Mouse (Mus musculus) neural tube, embryonic 11.5 days (tissue): ENCODE measurements around the gene Mrps7. TPM values are rescaled to one million over a fixed set of nuclear protein-coding genes. Genes with fewer than 3 reads are reported as not detected.

Experiments used
- ATAC-seq: fragments of 200-750 bp; cut with Nextera tagmentation; 2 replicates; pipeline ENCODE4 v1.8.0; 2017; ENCODE audit warnings: moderate number of reproducible peaks, mild to moderate bottlenecking, moderate TSS enrichment, moderate library complexity; ENCODE audit not compliant: insufficient read depth, low FRiP score, low TSS enrichment
- DNase-seq: peaks from one replicate; pipeline ENCODE4 v3.0.0-alpha.2; 2015; ENCODE audit warnings: low spot score
- H3K27ac ChIP-seq: fragments of 300-500 bp; sonication (generic); 2 replicates; pipeline ENCODE4 v1.5.1; 2014; ENCODE audit warnings: low read depth, mild to moderate bottlenecking, low read length
- H3K27me3 ChIP-seq: fragments of 300-500 bp; sonication (generic); 2 replicates; pipeline ENCODE4 v1.6.1; 2014; ENCODE audit warnings: mild to moderate bottlenecking, low read length, mixed read lengths; ENCODE audit not compliant: control insufficient read depth, insufficient read depth
- H3K36me3 ChIP-seq: fragments of 300-500 bp; sonication (generic); 2 replicates; pipeline ENCODE4 v1.6.1; 2014; ENCODE audit warnings: mild to moderate bottlenecking, low read length, moderate library complexity, mixed read lengths; ENCODE audit not compliant: control insufficient read depth, insufficient read depth
- H3K4me1 ChIP-seq: fragments of 300-500 bp; sonication (generic); 2 replicates; pipeline ENCODE4 v1.6.1; 2014; ENCODE audit warnings: low read length, mixed read lengths; ENCODE audit not compliant: control insufficient read depth, insufficient read depth
- H3K4me2 ChIP-seq: fragments of 300-500 bp; sonication (generic); 2 replicates; pipeline ENCODE4 v1.6.1; 2014; ENCODE audit warnings: low read depth, mild to moderate bottlenecking, moderate library complexity
- H3K4me3 ChIP-seq: fragments of 300-500 bp; sonication (generic); 2 replicates; pipeline ENCODE4 v1.5.1; 2014; ENCODE audit warnings: low read depth, low read length
- H3K9ac ChIP-seq: fragments of 300-500 bp; sonication (generic); 2 replicates; pipeline ENCODE4 v1.6.1; 2014; ENCODE audit warnings: mild to moderate bottlenecking, low read length
- H3K9me3 ChIP-seq: fragments of 300-500 bp; sonication (generic); 2 replicates; pipeline ENCODE4 v1.6.1; 2016; ENCODE audit warnings: low read length; ENCODE audit not compliant: control insufficient read depth
- WGBS: fragments of 180-500 bp; shearing (Covaris S2); extraction: QIAGEN DNeasy Blood & Tissue Kit; methylation state at CpG from one replicate; pipeline ENCODE4 v1.1.7; 2014; 5-methylcytosine and 5-hydroxymethylcytosine counted together
- polyA plus RNA-seq: library from polyadenylated mRNA; unstranded; fragments of >200 nt; fragmentation: Nextera tagmentation; extraction: Ambion mirVana; gene quantifications from 2 replicates; pipeline ENCODE4 v1.2.1, GENCODE M21; 2014

The Mrps7 gene
- polyA plus RNA-seq, 1 experiment from 2014 or later = 95.5 TPM

DNA sequence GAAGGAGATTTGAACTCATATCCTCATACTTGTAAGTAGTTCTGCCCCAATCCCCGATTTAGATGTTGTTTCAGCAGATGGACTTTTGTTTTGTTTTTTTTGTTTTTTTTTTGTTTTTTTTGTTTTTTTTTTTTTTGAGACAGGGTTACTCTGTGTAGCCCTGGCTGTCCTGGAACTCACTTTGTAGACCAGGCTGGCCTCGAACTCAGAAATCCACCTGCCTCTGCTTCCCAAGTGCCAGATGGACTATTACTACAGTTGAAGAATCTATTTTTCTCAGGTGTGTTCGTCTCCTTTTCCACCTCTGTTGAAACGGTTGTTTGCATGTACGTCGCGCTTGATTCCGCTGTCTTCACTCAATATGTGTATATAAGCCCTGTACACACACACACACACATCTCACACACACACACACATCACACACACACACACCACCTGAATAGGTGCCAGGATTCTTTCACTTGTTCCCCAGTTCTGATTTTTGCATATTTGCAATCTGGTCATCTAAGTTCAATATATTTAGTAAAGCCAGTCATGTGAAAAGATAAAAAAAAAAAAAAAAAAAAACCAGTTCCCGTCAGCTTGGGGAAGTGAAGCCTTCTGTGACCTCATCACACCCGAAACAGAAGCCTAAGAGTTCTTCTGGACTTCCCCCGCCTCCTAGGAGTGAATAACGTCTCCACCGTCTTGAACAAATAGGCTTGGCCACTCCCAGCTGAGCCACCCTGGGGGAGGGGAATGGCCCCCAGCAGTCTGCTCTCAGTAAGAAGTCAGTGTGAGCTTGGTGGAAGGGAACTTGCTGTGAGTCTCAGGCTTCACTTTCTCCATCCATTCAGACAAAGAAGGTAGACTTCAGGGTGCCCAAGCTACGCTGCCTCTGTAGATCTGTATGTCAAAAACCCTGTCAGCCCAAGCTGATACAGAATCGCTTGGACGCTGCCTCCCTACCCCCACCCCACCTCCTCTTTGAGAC is 27.1 kb downstream of the Mrps7 start:
- Histone ChIP-seq H3K4me2 (no peak overlapping the region), H3K9ac (no peak overlapping the region), H3K9me3 (no peaks in the 10 kb centered on the region), H3K27ac (no peak overlapping the region), H3K4me1 (0 out of 2 replicates have a peak, but pooled peaks cover 2% of the 10 kb centered on the region), H3K27me3 (no peaks in the 10 kb centered on the region), H3K36me3 (no peaks in the 10 kb centered on the region), H3K4me3 (no peak overlapping the region)
- no peak for DNase-seq
- no peak for ATAC-seq
- WGBS = 55% methylated on average over 16 of the region's 16 CpGs

- DNase-seq (no peak), ATAC-seq (no peak)
- Histone ChIP-seq H3K4me1 (0 out of 2 replicates have a peak, but pooled peaks cover 2% of the 10 kb centered on the region), H3K9me3 (no peaks in the 10 kb centered on the region), H3K4me2 (no peak overlapping the region), H3K27ac (no peak overlapping the region), H3K9ac (no peak overlapping the region), H3K4me3 (no peak overlapping the region), H3K27me3 (no peaks in the 10 kb centered on the region), H3K36me3 (no peaks in the 10 kb centered on the region)
- WGBS = 18% methylated on average over 3 of the region's 3 CpGs
Measured at GRCm38 (mm10) chr11:115631505-115631890, 27.8 kb downstream of the Mrps7 start.

DNA sequence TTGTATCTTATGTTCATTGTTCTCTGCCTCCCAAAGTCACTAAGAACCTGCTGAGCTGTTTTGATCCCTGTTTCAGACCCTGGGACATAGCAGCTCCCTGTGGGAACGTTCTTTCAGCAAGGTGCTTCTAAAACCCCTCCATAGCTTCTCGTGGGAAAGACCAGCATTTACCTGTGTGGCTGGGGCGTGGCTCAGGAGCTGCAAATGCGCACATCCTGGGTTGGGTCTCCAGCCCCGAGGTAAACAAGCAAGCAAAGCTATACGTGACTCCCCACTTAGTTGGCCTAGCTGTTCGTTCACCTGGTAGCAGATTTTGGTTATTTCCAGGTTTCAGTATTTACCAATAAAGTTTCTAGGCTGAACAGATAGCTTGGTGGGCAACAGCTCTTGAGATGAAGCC is 28.5 kb downstream of the Mrps7 start:
- no peaks in the 10 kb centered on the region for H3K27me3 ChIP-seq
- H3K36me3 ChIP-seq = no peaks in the 10 kb centered on the region
- 73% methylated on average over 7 of the region's 7 CpGs for WGBS
- no peaks in the 10 kb centered on the region for H3K9me3 ChIP-seq
- ATAC-seq = no peak
- H3K4me2 ChIP-seq = no peak overlapping the region
- no peak overlapping the region for H3K27ac ChIP-seq
- H3K9ac ChIP-seq = no peak overlapping the region
- no peak for DNase-seq
- 0 out of 2 replicates have a peak, but pooled peaks cover under 1% of the 10 kb centered on the region for H3K4me1 ChIP-seq
- no peak overlapping the region for H3K4me3 ChIP-seq

GRCm38 (mm10) chr11:115632862-115633261 is 29.1 kb downstream of the Mrps7 start:
- no peaks in the 10 kb centered on the region for H3K9me3 ChIP-seq
- WGBS = 85% methylated on average over 10 of the region's 10 CpGs
- no peak overlapping the region for H3K4me2 ChIP-seq
- H3K4me1 ChIP-seq = no peaks in the 10 kb centered on the region
- H3K36me3 ChIP-seq = no peaks in the 10 kb centered on the region
- H3K4me3 ChIP-seq = no peak overlapping the region
- H3K27me3 ChIP-seq = no peaks in the 10 kb centered on the region
- DNase-seq (no peak), ATAC-seq (no peak)
- no peak overlapping the region for H3K27ac ChIP-seq
- H3K9ac ChIP-seq = no peak overlapping the region

- Histone ChIP-seq H3K36me3 (no peaks in the 10 kb centered on the region), H3K4me2 (no peak overlapping the region), H3K4me3 (no peak overlapping the region), H3K9ac (no peak overlapping the region), H3K4me1 (no peaks in the 10 kb centered on the region), H3K27me3 (no peaks in the 10 kb centered on the region), H3K9me3 (no peaks in the 10 kb centered on the region), H3K27ac (no peak overlapping the region)
- DNase-seq (peak; percentile 45), ATAC-seq (no peak)
- WGBS = 73% methylated on average over 4 of the region's 4 CpGs
Measured at GRCm38 (mm10) chr11:115634109-115634508, 30.4 kb downstream of the Mrps7 start.

DNA sequence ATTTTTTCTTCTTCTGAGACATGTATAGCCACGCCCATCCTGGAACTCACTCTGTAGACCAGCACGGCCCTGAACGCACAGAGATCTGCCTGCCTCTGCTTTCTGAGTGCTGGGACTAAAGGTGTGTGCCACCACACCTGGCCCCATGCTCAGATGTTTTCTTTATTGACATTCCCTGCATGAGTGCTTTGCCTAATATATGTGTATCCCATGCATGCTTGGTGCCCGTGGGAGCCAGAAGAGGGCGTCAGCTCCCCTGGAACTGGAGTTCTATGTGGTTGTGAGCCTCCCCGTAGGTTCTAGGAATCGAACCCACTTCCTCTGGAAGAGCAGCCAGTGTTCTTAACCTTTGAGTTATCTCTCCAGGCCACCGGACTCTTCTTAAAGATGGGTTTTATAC is 31.3 kb downstream of the Mrps7 start:
- no peak for DNase-seq
- Histone ChIP-seq H3K4me1 (no peaks in the 10 kb centered on the region), H3K9ac (no peak overlapping the region), H3K4me3 (no peak overlapping the region), H3K36me3 (no peaks in the 10 kb centered on the region), H3K9me3 (no peaks in the 10 kb centered on the region), H3K4me2 (no peak overlapping the region), H3K27me3 (no peaks in the 10 kb centered on the region), H3K27ac (no peak overlapping the region)
- 86% methylated on average over 8 of the region's 8 CpGs for WGBS
- no peak for ATAC-seq

- H3K9me3 ChIP-seq = no peaks in the 10 kb centered on the region
- no peak overlapping the region for H3K9ac ChIP-seq
- no peaks in the 10 kb centered on the region for H3K4me1 ChIP-seq
- DNase-seq = no peak
- H3K36me3 ChIP-seq = no peaks in the 10 kb centered on the region
- 70% methylated on average over 8 of the region's 8 CpGs for WGBS
- no peak overlapping the region for H3K4me2 ChIP-seq
- ATAC-seq = no peak
- no peaks in the 10 kb centered on the region for H3K27me3 ChIP-seq
- H3K4me3 ChIP-seq = no peak overlapping the region
- H3K27ac ChIP-seq = no peak overlapping the region
Measured at GRCm38 (mm10) chr11:115635484-115635883, 31.8 kb downstream of the Mrps7 start.

GRCm38 (mm10) chr11:115636960-115637359 is 33.2 kb downstream of the Mrps7 start:
- Histone ChIP-seq H3K27ac (no peak overlapping the region), H3K36me3 (no peaks in the 10 kb centered on the region), H3K9ac (no peak overlapping the region), H3K9me3 (no peaks in the 10 kb centered on the region), H3K4me1 (no peaks in the 10 kb centered on the region), H3K4me3 (no peak overlapping the region), H3K27me3 (no peaks in the 10 kb centered on the region), H3K4me2 (no peak overlapping the region)
- 80% methylated on average over 3 of the region's 3 CpGs for WGBS
- no peak for ATAC-seq
- no peak for DNase-seq
